Mouse (Mus musculus): ENCODE data around the gene Zfp58. TPM values are rescaled to one million over a fixed set of nuclear protein-coding genes. Genes with fewer than 3 reads are reported as not detected.

The Zfp58 gene
- 4.1 and 5.1 TPM in 2 replicates for polyA plus RNA-seq (2021; fragmentation: Nextera tagmentation)
- long read RNA-seq, experiment 1, transcript Zfp58-201 (4 exons, 2,391 nt): major isoform, 6 of 10 reads
- long read RNA-seq, experiment 1, partial matches to known transcripts: 1 of 10 reads
- long read RNA-seq, experiment 1, other reads (novel, unspliced or antisense): 2 of 10 reads
- long read RNA-seq, experiment 2, transcript Zfp58-201 (4 exons, 2,391 nt): major isoform, 29 of 39 reads
- long read RNA-seq, experiment 2, partial matches to known transcripts: 2 of 39 reads
- long read RNA-seq, experiment 2, other reads (novel, unspliced or antisense): 3 of 39 reads

GRCm38 (mm10) chr13:67500084-67500719 is at the start of gene Zfp58:
Gene Zfp58, minus strand, starts transcription at chr13:67500555.

DNA sequence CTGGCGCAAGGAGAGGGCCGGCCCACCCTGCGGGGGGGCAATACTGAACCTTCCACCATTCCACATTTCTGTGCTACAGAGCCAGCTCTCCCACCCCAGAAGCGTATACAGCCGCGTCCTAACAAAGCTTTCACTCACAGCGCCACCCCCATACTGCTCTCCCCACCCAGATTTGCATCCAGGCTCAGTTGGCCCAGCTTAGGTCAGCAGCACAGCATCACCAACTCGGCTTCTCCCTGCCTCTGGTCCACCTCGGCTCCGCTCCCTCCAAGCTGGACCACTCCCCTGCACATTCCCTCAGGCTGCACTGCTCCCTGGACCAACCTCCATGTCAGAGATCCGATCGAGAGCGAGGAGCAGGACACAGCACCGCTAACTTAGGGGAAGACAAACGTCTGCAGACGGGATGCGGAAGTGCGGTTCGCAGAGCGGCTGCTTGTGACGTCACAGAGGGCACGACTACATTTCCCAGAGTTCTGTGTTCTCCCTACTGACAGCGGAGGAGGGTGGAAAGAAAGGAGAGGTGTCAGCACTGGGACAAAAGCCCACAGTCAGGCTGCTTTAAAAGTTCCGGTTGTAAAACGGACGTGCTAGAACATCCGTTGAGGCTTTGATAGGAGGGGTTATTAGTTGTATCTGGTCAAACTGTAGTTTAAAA is 25.5 kb upstream of the Zfp58 start, which contains the start of the genes Gm26965 and Zfp87:
Gene Gm26965 (minus strand): TSS at position 399 of the 658 bp plus-strand sequence.
Gene Zfp87 (minus strand): TSS at position 425 of the 658 bp plus-strand sequence.

GRCm38 (mm10) chr13:67483625-67484423 is 16.5 kb downstream of the Zfp58 start, which contains the start of gene Zfp874b:
Gene Zfp874b, minus strand, starts transcription at chr13:67484258.

DNA sequence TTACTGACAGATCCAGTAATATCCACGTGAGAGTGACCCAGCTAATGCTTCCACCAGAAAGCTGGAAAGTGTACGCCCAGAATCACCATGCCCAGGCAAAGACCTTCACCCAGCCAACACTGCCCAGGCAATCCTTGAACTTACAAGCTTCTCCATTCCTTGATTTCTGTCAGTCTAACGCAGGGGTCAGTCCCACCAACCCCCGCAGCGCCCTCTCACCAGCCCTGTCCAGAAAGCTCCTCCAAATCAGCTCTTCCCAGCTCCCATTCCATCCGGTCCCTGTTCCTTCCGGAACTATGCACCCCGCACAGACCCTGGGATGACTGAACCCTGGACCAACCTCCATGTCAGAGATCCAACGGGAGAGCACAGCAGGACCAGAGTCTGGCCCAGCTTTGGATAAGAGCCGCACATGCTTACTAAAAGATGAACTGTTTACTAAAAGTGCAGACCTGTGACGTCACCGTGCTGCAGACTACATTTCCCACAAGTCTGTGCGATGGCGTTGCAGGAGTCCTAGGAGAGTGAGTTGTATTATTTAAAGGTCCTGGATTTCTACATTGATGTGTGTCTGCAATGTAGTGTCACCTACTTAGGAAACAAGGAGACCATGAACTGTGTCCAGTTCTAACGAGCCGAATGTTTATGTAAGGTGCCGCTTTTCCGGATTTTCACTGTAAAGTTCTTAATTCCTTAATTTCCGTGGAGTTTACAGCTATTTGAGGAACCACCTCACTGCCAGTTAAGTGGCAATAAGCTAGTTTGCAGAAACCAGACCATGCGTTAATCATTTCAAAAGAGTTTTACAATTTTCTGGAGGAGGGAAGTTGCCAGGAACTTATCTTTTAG is 49.0 kb downstream of the Zfp58 start, which contains the start of gene Zfp874a:
Gene Zfp874a (minus strand): TSS at position 453 of the 849 bp plus-strand sequence.

Other genes starting within 250 kb of the Zfp58 start
- 2.7 TPM in 2 replicates for gene Zfp458, start 222.1 kb downstream of the Zfp58 start, polyA plus RNA-seq (2021; fragmentation: Nextera tagmentation)
- 0.26 and 0.28 TPM in 2 replicates for gene Zfp457, start 194.1 kb downstream of the Zfp58 start, polyA plus RNA-seq (2021; fragmentation: Nextera tagmentation)
- 0.54 and 0.89 TPM in 2 replicates for gene Zfp595, start 168.0 kb downstream of the Zfp58 start, polyA plus RNA-seq (2021; fragmentation: Nextera tagmentation)
- 0.56 TPM in 1 of 2 replicates, not detected in the other for gene Gm28044, start 140.0 kb downstream of the Zfp58 start, polyA plus RNA-seq (2021; fragmentation: Nextera tagmentation)
- gene Zfp953, start 139.9 kb downstream of the Zfp58 start, polyA plus RNA-seq (2021; fragmentation: Nextera tagmentation): 0.18 and 0.21 TPM in 2 replicates
- gene Gm28041, start 124.8 kb downstream of the Zfp58 start, polyA plus RNA-seq (2021; fragmentation: Nextera tagmentation): 0.48 TPM in 1 of 2 replicates, not detected in the other
- gene Zfp456, start 124.7 kb downstream of the Zfp58 start, polyA plus RNA-seq (2021; fragmentation: Nextera tagmentation): 0.30 and 0.43 TPM in 2 replicates
- gene Zfp429, start 100.7 kb downstream of the Zfp58 start, polyA plus RNA-seq (2021; fragmentation: Nextera tagmentation): 1.0 and 2.2 TPM in 2 replicates
- 0.68 and 1.3 TPM in 2 replicates for gene Zfp459, start 79.1 kb downstream of the Zfp58 start, polyA plus RNA-seq (2021; fragmentation: Nextera tagmentation)
- 5.8 and 7.5 TPM in 2 replicates for gene Zfp874a, start 48.9 kb downstream of the Zfp58 start, polyA plus RNA-seq (2021; fragmentation: Nextera tagmentation)
- 2.0 and 5.7 TPM in 2 replicates for gene Zfp874b, start 16.3 kb downstream of the Zfp58 start, polyA plus RNA-seq (2021; fragmentation: Nextera tagmentation)
- not detected in 2 replicates for gene Gm26965, start 25.6 kb upstream of the Zfp58 start, polyA plus RNA-seq (2021; fragmentation: Nextera tagmentation)
- gene Zfp87, start 25.6 kb upstream of the Zfp58 start, polyA plus RNA-seq (2021; fragmentation: Nextera tagmentation): 38.7 and 41.4 TPM in 2 replicates
- gene Zfp748, start 53.3 kb upstream of the Zfp58 start, polyA plus RNA-seq (2021; fragmentation: Nextera tagmentation): 5.4 and 6.0 TPM in 2 replicates
- 2.2 and 2.7 TPM in 2 replicates for gene Zfp729b, start 109.2 kb upstream of the Zfp58 start, polyA plus RNA-seq (2021; fragmentation: Nextera tagmentation)
- gene Gm49345, start 137.2 kb upstream of the Zfp58 start, polyA plus RNA-seq (2021; fragmentation: Nextera tagmentation): 1.5 TPM in 1 of 2 replicates, not detected in the other
- 1.6 and 1.9 TPM in 2 replicates for gene Zfp729a, start 137.2 kb upstream of the Zfp58 start, polyA plus RNA-seq (2021; fragmentation: Nextera tagmentation)
- 6.2 and 7.2 TPM in 2 replicates for gene Zfp738, start 186.5 kb upstream of the Zfp58 start, polyA plus RNA-seq (2021; fragmentation: Nextera tagmentation)
- gene Zfp65, start 228.6 kb upstream of the Zfp58 start, polyA plus RNA-seq (2021; fragmentation: Nextera tagmentation): 2.5 and 3.0 TPM in 2 replicates